Mouse (Mus musculus): ENCODE measurements around the gene 2410004P03Rik. TPM values are rescaled to one million over a fixed set of nuclear protein-coding genes. Genes with fewer than 3 reads are reported as not detected.

Gene 2410004P03Rik
- total and polyA plus RNA-seq, 3 experiments = 0.09 TPM; not detected in 2

DNA sequence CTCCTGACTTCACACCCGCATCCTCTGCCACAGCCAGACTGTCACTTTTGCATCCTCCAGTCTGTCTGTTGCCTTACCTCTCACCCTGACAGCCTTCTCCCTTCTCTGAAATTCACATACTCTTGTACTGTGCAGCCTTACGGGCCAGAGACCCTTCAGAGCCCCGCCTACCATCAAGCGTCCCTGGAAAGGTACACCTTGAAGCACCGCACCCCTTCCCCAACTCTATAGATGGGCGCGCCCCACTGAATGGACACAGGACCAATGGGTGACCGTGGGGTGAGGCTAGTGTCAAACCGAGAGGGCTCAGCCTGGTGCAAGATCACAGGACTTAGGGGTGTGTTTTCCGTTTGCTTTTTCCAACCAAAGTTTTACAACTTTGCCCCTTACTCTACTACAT lies 12.4 kb downstream of the 2410004P03Rik start:
- no peak for TF ChIP-seq ZMIZ1 (IDR thresholded peaks at IDR 0.05; ENCODE audit: low read depth, low read length)
- no peak for TF ChIP-seq MAZ (IDR thresholded peaks at IDR 0.05; ENCODE audit: low read depth, low read length)
- TF ChIP-seq USF1 (IDR thresholded peaks at IDR 0.05; ENCODE audit: low read depth, low read length) = no peak
- no peak for TF ChIP-seq IRF4 (IDR thresholded peaks at IDR 0.05; ENCODE audit: low read depth, low read length)
- no peak for TF ChIP-seq EP300 (IDR thresholded peaks at IDR 0.05; ENCODE audit: low read length)
- TF ChIP-seq KAT2A (IDR thresholded peaks at IDR 0.05; ENCODE audit: insufficient replicate concordance, low read length) = no peak
- no peak for TF ChIP-seq SIN3A (IDR thresholded peaks at IDR 0.05; ENCODE audit: low read length)
- TF ChIP-seq ETS1 (conservative IDR thresholded peaks at IDR 0.05; ENCODE audit: low read depth, low read length) = no peak
- no peak for TF ChIP-seq E2F4 (IDR thresholded peaks at IDR 0.05; ENCODE audit: insufficient replicate concordance, low read depth, low read length)
- Histone ChIP-seq H3K27ac (ENCODE audit: insufficient read depth, low read depth) (no peak overlapping the region), H3K4me1 (ENCODE audit: control insufficient read depth in 1 of 2, insufficient read depth in 2 of 2) (peaks cover 28 to 64% of the 10 kb centered on the region in 2 experiments), H3K27me3 (replicated peaks) (no peaks in the 10 kb centered on the region), H3K9ac (ENCODE audit: insufficient read depth, low read depth) (peak overlapping the region; percentile 72; the same call in 1 of the 2 replicates), H3K4me2 (ENCODE audit: insufficient read depth, low read depth, poor library complexity, severe bottlenecking) (peak overlapping the region; percentile 52), H3K79me2 (replicated peaks; ENCODE audit: control insufficient read depth, extremely low read depth, insufficient read depth, poor library complexity, severe bottlenecking) (no peaks in the 10 kb centered on the region), H3K9me3 (replicated peaks; ENCODE audit: low read length) (no peaks in the 10 kb centered on the region), H3K4me3 (replicated peaks in 1 of 3; ENCODE audit: low read depth in 2 of 3, low read length in 2 of 3, poor library complexity in 1 of 3) (peak overlapping the region; percentile 72 to 79 (median 75)), H3K36me3 (replicated peaks in 1 of 2; ENCODE audit: control insufficient read depth in 1 of 2, insufficient read depth in 1 of 2, low read length in 1 of 2) (peaks cover 10 to 30% of the 10 kb centered on the region in 2 experiments)
- dilution Hi-C loops (cut with MboI; ENCODE audit: extremely low pct_ligation_motif_present, extremely low pct_unique_long_range_greater_than_20kb, low sequenced_read_pairs) = no loop called here
- in situ Hi-C loops (cut with MboI; ENCODE audit: low pct_ligation_motif_present, low pct_unique_long_range_greater_than_20kb, low sequenced_read_pairs) = no loop called here
- no peak for DNase-seq (ENCODE audit: extremely low read depth)

DNA sequence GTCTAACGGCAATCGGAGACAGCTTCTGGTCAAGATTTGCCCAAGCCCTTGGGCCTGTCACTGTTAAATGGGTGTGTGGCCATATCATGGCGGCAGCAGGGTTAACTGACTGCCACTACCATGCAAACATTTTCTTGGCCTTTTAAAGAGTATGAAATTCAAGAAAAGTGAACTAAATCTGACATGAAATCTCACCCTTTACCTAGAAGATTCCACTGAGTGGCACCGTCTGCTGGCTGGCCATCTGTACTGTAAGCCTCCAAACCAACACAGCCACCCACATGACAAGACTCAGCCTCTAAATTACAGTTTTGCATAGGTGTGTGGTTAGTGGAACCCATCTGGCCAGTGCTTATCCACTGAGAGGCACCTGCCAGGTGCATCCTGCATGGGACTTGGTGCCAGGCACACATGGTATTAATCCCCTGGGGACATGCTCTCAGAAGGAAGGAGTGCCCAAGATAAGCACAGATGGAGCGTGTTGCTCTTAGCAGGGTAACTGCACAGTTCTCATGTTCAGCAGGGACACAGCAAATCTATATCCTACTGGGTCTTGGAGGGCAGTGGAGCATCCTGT lies 14.6 kb downstream of the 2410004P03Rik start:
- in situ Hi-C loops (cut with MboI; ENCODE audit: low pct_ligation_motif_present, low pct_unique_long_range_greater_than_20kb, low sequenced_read_pairs) = no loop called here
- Histone ChIP-seq H3K27me3 (replicated peaks) (no peaks in the 10 kb centered on the region), H3K9ac (ENCODE audit: insufficient read depth, low read depth) (no peak overlapping the region), H3K9me3 (replicated peaks; ENCODE audit: low read length) (no peaks in the 10 kb centered on the region), H3K4me3 (replicated peaks in 1 of 3; ENCODE audit: low read depth in 2 of 3, low read length in 2 of 3, poor library complexity in 1 of 3) (no peak overlapping the region), H3K4me2 (ENCODE audit: insufficient read depth, low read depth, poor library complexity, severe bottlenecking) (no peak overlapping the region), H3K36me3 (replicated peaks in 1 of 2; ENCODE audit: control insufficient read depth in 1 of 2, insufficient read depth in 1 of 2, low read length in 1 of 2) (peaks cover 10 to 49% of the 10 kb centered on the region in 2 experiments), H3K27ac (ENCODE audit: insufficient read depth, low read depth) (peak overlapping the region; percentile 30; the same call in 1 of the 2 replicates), H3K4me1 (ENCODE audit: control insufficient read depth in 1 of 2, insufficient read depth in 2 of 2) (peaks cover 31 to 76% of the 10 kb centered on the region in 2 experiments), H3K79me2 (replicated peaks; ENCODE audit: control insufficient read depth, extremely low read depth, insufficient read depth, poor library complexity, severe bottlenecking) (no peaks in the 10 kb centered on the region)
- DNase-seq (ENCODE audit: extremely low read depth) = peak; percentile 85
- dilution Hi-C loops (cut with MboI; ENCODE audit: extremely low pct_ligation_motif_present, extremely low pct_unique_long_range_greater_than_20kb, low sequenced_read_pairs) = no loop called here
- TF ChIP-seq IRF4 (IDR thresholded peaks at IDR 0.05; ENCODE audit: low read depth, low read length) (0 out of 2 replicates have a peak, but pooled peaks have one; percentile 32), SIN3A (IDR thresholded peaks at IDR 0.05; ENCODE audit: low read length) (no peak; the same call in 1 of the 2 replicates), ETS1 (conservative IDR thresholded peaks at IDR 0.05; ENCODE audit: low read depth, low read length) (peak; percentile 72), USF1 (IDR thresholded peaks at IDR 0.05; ENCODE audit: low read depth, low read length) (no peak), ZC3H11A (IDR thresholded peaks at IDR 0.05; ENCODE audit: low read depth, low read length) (no peak), EP300 (IDR thresholded peaks at IDR 0.05; ENCODE audit: low read length) (peak; percentile 84), MXI1 (IDR thresholded peaks at IDR 0.05; ENCODE audit: low read depth, low read length) (no peak), E2F4 (IDR thresholded peaks at IDR 0.05; ENCODE audit: insufficient replicate concordance, low read depth, low read length) (no peak), UBTF (IDR thresholded peaks at IDR 0.05; ENCODE audit: low read depth, low read length) (no peak), NRF1 (IDR thresholded peaks at IDR 0.05; ENCODE audit: low read depth, low read length) (no peak), RCOR1 (conservative IDR thresholded peaks at IDR 0.05; ENCODE audit: low read depth, low read length) (0 out of 2 replicates have a peak, but pooled peaks have one; percentile 28), MEF2A (IDR thresholded peaks at IDR 0.05; ENCODE audit: borderline replicate concordance, low read depth, low read length) (no peak; the same call in 1 of the 2 replicates), BHLHE40 (IDR thresholded peaks at IDR 0.05; ENCODE audit: low read depth, low read length) (peak; percentile 93), TBP (conservative IDR thresholded peaks at IDR 0.05; ENCODE audit: low read depth, low read length) (no peak), ZNF384 (IDR thresholded peaks at IDR 0.05; ENCODE audit: low read depth, low read length) (no peak), ZMIZ1 (IDR thresholded peaks at IDR 0.05; ENCODE audit: low read depth, low read length) (peak; percentile 54; the same call in 1 of the 2 replicates), HCFC1 (IDR thresholded peaks at IDR 0.05; ENCODE audit: low read depth, low read length) (no peak), GABPA (IDR thresholded peaks at IDR 0.05; ENCODE audit: insufficient replicate concordance, low read depth, low read length) (no peak), RAD21 (IDR thresholded peaks at IDR 0.05; ENCODE audit: low read depth, low read length) (no peak; the same call in 1 of the 2 replicates), POLR2AphosphoS2 (IDR thresholded peaks at IDR 0.05; ENCODE audit: low read depth, low read length) (peak; percentile 17; the same call in 1 of the 2 replicates), CTCF (conservative IDR thresholded peaks at IDR 0.05 in 1 of 2, IDR thresholded peaks at IDR 0.05 in 1 of 2; ENCODE audit: low read depth in 2 of 2, low read length in 2 of 2) (peak in 1 of 2 experiments; percentile 20; a peak in 1 of 4 replicates), MAZ (IDR thresholded peaks at IDR 0.05; ENCODE audit: low read depth, low read length) (no peak), NELFE (IDR thresholded peaks at IDR 0.05; ENCODE audit: low read depth, low read length) (no peak), TCF12 (IDR thresholded peaks at IDR 0.05; ENCODE audit: low read depth, low read length) (peak; percentile 93), JUN (IDR thresholded peaks at IDR 0.05; ENCODE audit: insufficient read depth, low read depth, low read length) (no peak), ELF1 (IDR thresholded peaks at IDR 0.05; ENCODE audit: low read depth, low read length) (no peak), USF2 (conservative IDR thresholded peaks at IDR 0.05; ENCODE audit: low read depth, low read length) (no peak), PAX5 (IDR thresholded peaks at IDR 0.05; ENCODE audit: low read length) (no peak)
